Comparison of ENCODE assay signal across 8 mouse cellular contexts in genomic region chr5:120578504-120579081, GRCm38 (mm10). TPM values are rescaled to one million over a fixed set of nuclear protein-coding genes. Genes with fewer than 3 reads are reported as not detected.
DNase-seq lines count a peak whose midpoint lies in the region; ATAC-seq and TF ChIP-seq lines count a peak whose summit lies in the region.

No protein-coding gene starts in this region.

- H3K27me3 ChIP-seq in heart, embryonic 14.5 days (ENCODE audit: control insufficient read depth, insufficient read depth, low read length) = no peaks in the 10 kb centered on the region
- H3K27me3 ChIP-seq in kidney, embryonic 16.5 days (ENCODE audit: insufficient read depth, low read length) = no peaks in the 10 kb centered on the region
- H3K27me3 ChIP-seq in stomach, embryonic 16.5 days (ENCODE audit: control insufficient read depth, insufficient read depth, low read length) = no peaks in the 10 kb centered on the region

- ATAC-seq in heart, embryonic 14.5 days (ENCODE audit: insufficient number of reproducible peaks, insufficient read depth, low FRiP score, low read depth) = peak; percentile 43; the same call in 1 of the 2 replicates
- peak; percentile 55 for ATAC-seq in kidney, embryonic 16.5 days (ENCODE audit: low FRiP score, low TSS enrichment)
- ATAC-seq in stomach, embryonic 16.5 days (ENCODE audit: insufficient read depth, low FRiP score) = peak; percentile 14

- peaks cover 24% of the 10 kb centered on the region for H3K36me3 ChIP-seq in heart, embryonic 14.5 days (ENCODE audit: control insufficient read depth, insufficient read depth, low read length)
- peaks cover 10% of the 10 kb centered on the region for H3K36me3 ChIP-seq in kidney, embryonic 16.5 days (ENCODE audit: insufficient read depth, low read length)
- H3K36me3 ChIP-seq in stomach, embryonic 16.5 days (ENCODE audit: control insufficient read depth, insufficient read depth, low read length) = peaks cover 4% of the 10 kb centered on the region; the same call in 1 of the 2 replicates

- no peak for TF ChIP-seq CTCF in lung, adult 2 months (IDR thresholded peaks at IDR 0.05; ENCODE audit: insufficient read depth, low read length)
- no peak for TF ChIP-seq CTCF in left cerebral cortex, adult 2 months (IDR thresholded peaks at IDR 0.05)

- H3K4me2 ChIP-seq in heart, embryonic 14.5 days (ENCODE audit: low read length) = peak overlapping the region; percentile 27
- H3K4me2 ChIP-seq in kidney, embryonic 16.5 days (replicated peaks; ENCODE audit: low read depth, low read length) = peak overlapping the region; percentile 42
- H3K4me2 ChIP-seq in stomach, embryonic 16.5 days (ENCODE audit: low read depth, low read length) = peak overlapping the region; percentile 35; the same call in 1 of the 2 replicates

- DNase-seq in lung, adult 18-20 months = peak; percentile 59 to 62
- no peak for DNase-seq in lung, adult 2 months
- DNase-seq in embryo, embryonic 11 days = peak; percentile 62
- DNase-seq in lung, postnatal 4 days = peak; percentile 63 to 69
- DNase-seq in left cerebral cortex, adult 2 months (ENCODE audit: extremely low spot score in 1 of 2, low spot score in 2 of 2) = no peak

- H3K9ac ChIP-seq in heart, embryonic 14.5 days (ENCODE audit: low read length) = no peak overlapping the region
- peak overlapping the region; percentile 33 for H3K9ac ChIP-seq in kidney, embryonic 16.5 days (replicated peaks; ENCODE audit: low read length)
- H3K9ac ChIP-seq in stomach, embryonic 16.5 days (ENCODE audit: low read length) = peak overlapping the region; percentile 34

- H3K4me1 ChIP-seq in lung, adult 2 months (ENCODE audit: control insufficient read depth, insufficient read depth, low read length) = peaks cover 15% of the 10 kb centered on the region
- H3K4me1 ChIP-seq in heart, embryonic 14.5 days (ENCODE audit: control insufficient read depth in 2 of 2, insufficient read depth in 2 of 2, low read length in 2 of 2) = peaks cover 12 to 35% of the 10 kb centered on the region in 2 experiments; a peak in 3 of 4 replicates
- peaks cover 52% of the 10 kb centered on the region for H3K4me1 ChIP-seq in kidney, embryonic 16.5 days (ENCODE audit: insufficient read depth, low read length)
- peaks cover 36% of the 10 kb centered on the region for H3K4me1 ChIP-seq in stomach, embryonic 16.5 days (ENCODE audit: control insufficient read depth, insufficient read depth, low read length)

- H3K9me3 ChIP-seq in heart, embryonic 14.5 days (ENCODE audit: control insufficient read depth, low read length) = no peaks in the 10 kb centered on the region
- H3K9me3 ChIP-seq in kidney, embryonic 16.5 days (ENCODE audit: low read length) = no peaks in the 10 kb centered on the region
- H3K9me3 ChIP-seq in stomach, embryonic 16.5 days (replicated peaks; ENCODE audit: control insufficient read depth, low read length) = no peaks in the 10 kb centered on the region

- no peak overlapping the region for H3K4me3 ChIP-seq in lung, adult 2 months (replicated peaks; ENCODE audit: extremely low read depth, low read depth, low read length)
- no peak overlapping the region for H3K4me3 ChIP-seq in heart, embryonic 14.5 days (ENCODE audit: control insufficient read depth in 1 of 2, insufficient read depth in 1 of 2, low read depth in 1 of 2, low read length in 2 of 2)
- H3K4me3 ChIP-seq in kidney, embryonic 16.5 days (ENCODE audit: low read length) = no peak overlapping the region
- no peak overlapping the region for H3K4me3 ChIP-seq in stomach, embryonic 16.5 days (replicated peaks; ENCODE audit: low read length)
- no peak overlapping the region for H3K4me3 ChIP-seq in left cerebral cortex, adult 2 months

- intact Hi-C loops in left cerebral cortex, adult 2 months (cut with DNase I) = no loop called here

- H3K27ac ChIP-seq in heart, embryonic 14.5 days (replicated peaks in 1 of 2; ENCODE audit: control insufficient read depth in 1 of 2, insufficient read depth in 1 of 2, low read depth in 2 of 2, low read length in 2 of 2) = peak overlapping the region in 1 of 2 experiments; percentile 70; a peak in 2 of 4 replicates
- H3K27ac ChIP-seq in kidney, embryonic 16.5 days (ENCODE audit: low read length) = peak overlapping the region; percentile 92
- peak overlapping the region; percentile 82 for H3K27ac ChIP-seq in stomach, embryonic 16.5 days (ENCODE audit: low read length)
- no peak overlapping the region for H3K27ac ChIP-seq in left cerebral cortex, adult 2 months

- WGBS in lung, adult 2 months = 22% methylated on average over 12 of the region's 12 CpGs
- WGBS in heart, embryonic 14.5 days = 50% methylated on average over 12 of the region's 12 CpGs
- 19% methylated on average over 12 of the region's 12 CpGs for WGBS in kidney, embryonic 16.5 days
- WGBS in stomach, embryonic 16.5 days = 24% methylated on average over 12 of the region's 12 CpGs

- no peak for TF ChIP-seq POLR2A in lung, adult 2 months (IDR thresholded peaks at IDR 0.05; ENCODE audit: borderline replicate concordance, extremely low read depth, low read depth, low read length)

RNA-seq across cellular contexts. Expression of gene Tpcn1, which starts 9.9 kb away (rescaled TPM):
- 75.8 and 89.2 TPM in 2 replicates for polyA plus RNA-seq in lung, adult 2 months (2012; rRNA removed)
- 14.5 and 17.1 TPM in 2 replicates for polyA plus RNA-seq in heart, embryonic 14.5 days (2014; fragmentation: Nextera tagmentation; extraction: Ambion mirVana)
- 30.6 and 34.1 TPM in 2 replicates for polyA plus RNA-seq in kidney, embryonic 16.5 days (2015; fragmentation: Nextera tagmentation; extraction: Ambion mirVana)
- polyA plus RNA-seq in stomach, embryonic 16.5 days (2015; fragmentation: Nextera tagmentation; extraction: Ambion mirVana) = 21.5 and 23.8 TPM in 2 replicates
- total RNA-seq in left cerebral cortex, adult 2 months (2021) = 10 to 100 TPM; 36.8 to 42.1 TPM

RNA-seq across cellular contexts. Expression of gene Iqcd, which starts 10.2 kb away (rescaled TPM):
- polyA plus RNA-seq in lung, adult 2 months (2012; rRNA removed) = 2.0 and 2.4 TPM in 2 replicates
- polyA plus RNA-seq in heart, embryonic 14.5 days (2014; fragmentation: Nextera tagmentation; extraction: Ambion mirVana) = 0.43 TPM in 1 of 2 replicates, not detected in the other
- polyA plus RNA-seq in kidney, embryonic 16.5 days (2015; fragmentation: Nextera tagmentation; extraction: Ambion mirVana) = 1.5 TPM in 2 replicates
- 0.34 and 0.67 TPM in 2 replicates for polyA plus RNA-seq in stomach, embryonic 16.5 days (2015; fragmentation: Nextera tagmentation; extraction: Ambion mirVana)
- under 1 TPM; 0.47 to 0.75 TPM for total RNA-seq in left cerebral cortex, adult 2 months (2021)

RNA-seq across cellular contexts. Expression of gene Rita1, which starts 33.8 kb away (rescaled TPM):
- 15.7 and 15.8 TPM in 2 replicates for polyA plus RNA-seq in lung, adult 2 months (2012; rRNA removed)
- polyA plus RNA-seq in heart, embryonic 14.5 days (2014; fragmentation: Nextera tagmentation; extraction: Ambion mirVana) = 5.6 and 6.2 TPM in 2 replicates
- polyA plus RNA-seq in kidney, embryonic 16.5 days (2015; fragmentation: Nextera tagmentation; extraction: Ambion mirVana) = 18.0 and 18.4 TPM in 2 replicates
- 13.4 and 13.5 TPM in 2 replicates for polyA plus RNA-seq in stomach, embryonic 16.5 days (2015; fragmentation: Nextera tagmentation; extraction: Ambion mirVana)
- total RNA-seq in left cerebral cortex, adult 2 months (2021) = 10 to 100 TPM; 29.5 to 29.9 TPM

RNA-seq across cellular contexts. Expression of gene Ddx54, which starts 33.9 kb away (rescaled TPM):
- polyA plus RNA-seq in lung, adult 2 months (2012; rRNA removed) = 37.2 and 39.2 TPM in 2 replicates
- polyA plus RNA-seq in heart, embryonic 14.5 days (2014; fragmentation: Nextera tagmentation; extraction: Ambion mirVana) = 17.9 and 18.9 TPM in 2 replicates
- polyA plus RNA-seq in kidney, embryonic 16.5 days (2015; fragmentation: Nextera tagmentation; extraction: Ambion mirVana) = 53.7 and 54.8 TPM in 2 replicates
- polyA plus RNA-seq in stomach, embryonic 16.5 days (2015; fragmentation: Nextera tagmentation; extraction: Ambion mirVana) = 41.9 and 45.6 TPM in 2 replicates
- total RNA-seq in left cerebral cortex, adult 2 months (2021) = 10 to 100 TPM; 38.6 to 41.0 TPM

RNA-seq across cellular contexts. Expression of gene Cfap73, which starts 55.4 kb away (rescaled TPM):
- 1.6 TPM in 2 replicates for polyA plus RNA-seq in lung, adult 2 months (2012; rRNA removed)
- polyA plus RNA-seq in heart, embryonic 14.5 days (2014; fragmentation: Nextera tagmentation; extraction: Ambion mirVana) = not detected in 2 replicates
- polyA plus RNA-seq in kidney, embryonic 16.5 days (2015; fragmentation: Nextera tagmentation; extraction: Ambion mirVana) = not detected in 2 replicates
- not detected in 2 replicates for polyA plus RNA-seq in stomach, embryonic 16.5 days (2015; fragmentation: Nextera tagmentation; extraction: Ambion mirVana)
- total RNA-seq in left cerebral cortex, adult 2 months (2021) = under 1 TPM in 1 of 2 experiments, not detected in 1; 0.52 TPM

Comparison
In these comparisons a context has a peak if more than half of its experiments do, and no peak if none do; other contexts are left out.
1. DNase-seq: peak in lung, adult 18-20 months (2 of 2), embryo, embryonic 11 days (single experiment) and lung, postnatal 4 days (2 of 2); none in lung, adult 2 months (single experiment) and left cerebral cortex, adult 2 months (0 of 2).
2. Peak in every context shown above with its lines, with median percentiles within 50 percentile points of each other: ATAC-seq and H3K4me2 ChIP-seq.